Mouse (Mus musculus) hindlimb bud, embryonic 11.5 days (tissue): Measurements from ENCODE around the gene Hoxd4.

Experiments used
- DNase-seq: peaks from one replicate; pipeline ENCODE4 v3.0.0-alpha.2; 2012; ENCODE audit warnings: low read depth, low spot score; ENCODE audit errors: extremely low spot score

The Hoxd4 gene

GRCm38 (mm10) chr2:74678891-74679595, 32.7 kb upstream of the Hoxd4 start, which contains the start of gene Hoxd11:
Hoxd11 (plus strand) TSS chr2:74679557.
- no peak for DNase-seq

GRCm38 (mm10) chr2:74679596-74679971, 32.1 kb upstream of the Hoxd4 start:
- no peak for DNase-seq

- no peak for DNase-seq
Observed at GRCm38 (mm10) chr2:74679980-74680379, 31.7 kb upstream of the Hoxd4 start.

GRCm38 (mm10) chr2:74680561-74681398, 30.9 kb upstream of the Hoxd4 start:
- no peak for DNase-seq

GRCm38 (mm10) chr2:74681594-74682531, 29.9 kb upstream of the Hoxd4 start:
- DNase-seq = no peak

GRCm38 (mm10) chr2:74682796-74683195, 28.9 kb upstream of the Hoxd4 start:
- DNase-seq = no peak

- DNase-seq = no peak
Observed at GRCm38 (mm10) chr2:74683471-74683951, 28.2 kb upstream of the Hoxd4 start.

- DNase-seq = no peak
Observed at GRCm38 (mm10) chr2:74684106-74684505, 27.6 kb upstream of the Hoxd4 start.

GRCm38 (mm10) chr2:74685059-74685603, 26.6 kb upstream of the Hoxd4 start:
- DNase-seq = no peak

- DNase-seq = no peak
Observed at GRCm38 (mm10) chr2:74686301-74686987, 25.3 kb upstream of the Hoxd4 start.

- DNase-seq = no peak
Observed at GRCm38 (mm10) chr2:74686988-74687697, 24.6 kb upstream of the Hoxd4 start.

GRCm38 (mm10) chr2:74687698-74688555, 23.8 kb upstream of the Hoxd4 start:
- no peak for DNase-seq

- no peak for DNase-seq
Observed at GRCm38 (mm10) chr2:74688795-74689573, 22.7 kb upstream of the Hoxd4 start.

- no peak for DNase-seq
Observed at GRCm38 (mm10) chr2:74689574-74690337, 22.0 kb upstream of the Hoxd4 start.

- DNase-seq = no peak
Observed at GRCm38 (mm10) chr2:74690338-74690716, 21.4 kb upstream of the Hoxd4 start.

GRCm38 (mm10) chr2:74691022-74691951, 20.4 kb upstream of the Hoxd4 start, which contains the start of gene Hoxd10:
Hoxd10 (plus strand) TSS chr2:74691924.
- DNase-seq = no peak
